Mouse (Mus musculus) heart, embryonic 11.5 days (tissue): ENCODE results near the gene Usp37. TPM values are rescaled to one million over a fixed set of nuclear protein-coding genes. Genes with fewer than 3 reads are reported as not detected.

Experiments
- ATAC-seq: fragments of 200-750 bp; cut with Nextera tagmentation; replicated peaks from 2 replicates; pipeline ENCODE4 v1.8.0; 2017; ENCODE audit warnings: moderate library complexity; ENCODE audit not compliant: insufficient number of reproducible peaks, low FRiP score, low TSS enrichment
- H3K27ac ChIP-seq: fragments of 300-500 bp; sonication (generic); 2 replicates; pipeline ENCODE4 v1.5.1; 2014; ENCODE audit warnings: mild to moderate bottlenecking, low read depth, low read length
- H3K27me3 ChIP-seq: fragments of 300-500 bp; sonication (generic); 2 replicates; pipeline ENCODE4 v1.6.1; 2014; ENCODE audit warnings: mild to moderate bottlenecking, low read length, mixed read lengths; ENCODE audit not compliant: control insufficient read depth, insufficient read depth
- H3K36me3 ChIP-seq: fragments of 300-500 bp; sonication (generic); 2 replicates; pipeline ENCODE4 v1.6.1; 2014; ENCODE audit warnings: mild to moderate bottlenecking, low read length, moderate library complexity, mixed read lengths; ENCODE audit not compliant: control insufficient read depth, insufficient read depth
- H3K4me1 ChIP-seq: fragments of 300-500 bp; sonication (generic); 2 replicates; pipeline ENCODE4 v1.6.1; 2014; ENCODE audit warnings: low read length; ENCODE audit not compliant: control insufficient read depth, insufficient read depth
- H3K4me2 ChIP-seq: fragments of 300-500 bp; sonication (generic); 2 replicates; pipeline ENCODE4 v1.6.1; 2014; ENCODE audit warnings: mild to moderate bottlenecking, moderate library complexity
- H3K4me3 ChIP-seq: fragments of 300-500 bp; sonication (generic); 2 replicates; pipeline ENCODE4 v1.5.1; 2014; ENCODE audit warnings: low read depth, low read length
- H3K9ac ChIP-seq: fragments of 300-500 bp; sonication (generic); 2 replicates; pipeline ENCODE4 v1.6.1; 2014; ENCODE audit warnings: mild to moderate bottlenecking, low read depth, low read length, moderate library complexity
- H3K9me3 ChIP-seq: fragments of 300-500 bp; sonication (generic); replicated peaks from 2 replicates; pipeline ENCODE4 v1.6.1; 2016; ENCODE audit warnings: low read length; ENCODE audit not compliant: control insufficient read depth
- WGBS: fragments of 180-500 bp; shearing (Covaris S2); extraction: QIAGEN DNeasy Blood & Tissue Kit; methylation state at CpG from one replicate; pipeline ENCODE4 v1.1.7; 2014; ENCODE audit not compliant: insufficient replicate concordance; 5-methylcytosine and 5-hydroxymethylcytosine counted together
- polyA plus RNA-seq: library from polyadenylated mRNA; unstranded; fragments of >200 nt; fragmentation: Nextera tagmentation; extraction: Ambion mirVana; gene quantifications from 2 replicates; pipeline ENCODE4 v1.2.1, GENCODE M21; 2014

The Usp37 gene
- polyA plus RNA-seq, 1 experiment from 2014 or later = 24.1 TPM

- H3K27ac ChIP-seq = no peak overlapping the region
- no peak overlapping the region for H3K4me3 ChIP-seq
- no peaks in the 10 kb centered on the region for H3K27me3 ChIP-seq
- no peaks in the 10 kb centered on the region for H3K9me3 ChIP-seq
- H3K9ac ChIP-seq = no peak overlapping the region
- ATAC-seq = no peak
- H3K4me2 ChIP-seq = no peak overlapping the region
- H3K4me1 ChIP-seq = peaks cover 17% of the 10 kb centered on the region
- WGBS = 82% methylated on average over 17 of the region's 17 CpGs
- H3K36me3 ChIP-seq = no peaks in the 10 kb centered on the region
Observed at GRCm38 (mm10) chr1:74418747-74419439, 125.2 kb downstream of the Usp37 start.

DNA sequence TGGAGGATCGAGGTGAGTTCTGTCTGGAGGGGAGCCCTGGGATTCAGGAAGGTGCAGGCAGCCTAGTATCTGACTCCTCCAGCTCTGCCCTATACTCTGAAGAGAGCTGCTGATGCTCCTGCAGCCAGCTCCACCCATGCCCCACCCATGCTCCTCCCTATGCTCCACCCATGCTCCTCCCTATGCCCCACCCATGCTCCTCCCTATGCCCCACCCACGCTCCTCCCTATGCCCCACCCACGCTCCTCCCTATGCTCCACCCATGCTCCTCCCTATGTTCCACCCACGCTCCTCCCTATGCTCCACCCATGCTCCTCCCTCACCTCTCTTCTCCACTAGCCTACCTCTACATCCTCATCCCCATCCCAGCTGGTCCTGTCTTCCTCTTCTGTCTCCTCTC lies 128.9 kb downstream of the Usp37 start:
- Histone ChIP-seq H3K9ac (no peak overlapping the region), H3K4me2 (no peak overlapping the region), H3K36me3 (no peaks in the 10 kb centered on the region), H3K4me3 (no peak overlapping the region), H3K9me3 (no peaks in the 10 kb centered on the region), H3K4me1 (0 out of 2 replicates have a peak, but pooled peaks cover 3% of the 10 kb centered on the region), H3K27me3 (no peaks in the 10 kb centered on the region), H3K27ac (no peak overlapping the region)
- WGBS = 34% methylated on average over 4 of the region's 4 CpGs
- ATAC-seq = peak; percentile 53; the same call in 1 of the 2 replicates

GRCm38 (mm10) chr1:74412711-74413110 lies 131.4 kb downstream of the Usp37 start:
- H3K4me1 ChIP-seq = no peaks in the 10 kb centered on the region
- WGBS = 83% methylated on average over 8 of the region's 8 CpGs

DNA sequence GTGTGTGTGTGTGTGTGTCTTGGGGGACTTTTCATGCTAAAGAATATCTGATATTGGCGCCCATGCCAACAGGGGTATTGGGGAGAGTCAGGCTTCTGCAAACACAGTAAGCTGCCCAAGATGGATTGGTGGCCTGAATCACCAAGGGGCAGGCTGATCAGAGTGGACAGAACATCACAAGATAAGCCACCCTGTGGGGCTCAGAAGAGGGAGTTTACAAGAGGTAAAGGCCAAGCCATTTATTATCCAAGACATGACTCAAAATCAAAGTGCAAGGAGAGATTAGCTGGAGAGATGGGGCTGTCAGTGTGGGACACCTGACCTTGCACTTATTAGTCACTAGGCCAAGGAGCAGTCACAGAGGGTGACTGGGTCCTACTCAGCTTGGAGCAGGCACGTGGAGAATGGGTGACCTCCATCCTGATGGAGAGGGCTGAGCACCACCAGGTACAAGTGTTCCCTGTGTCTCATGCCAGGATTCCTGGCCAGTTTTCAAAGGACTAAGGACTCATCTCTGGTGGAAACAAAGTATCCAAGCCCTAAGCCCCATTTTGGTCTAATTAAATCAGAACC lies 132.2 kb downstream of the Usp37 start:
- H3K27me3 ChIP-seq = no peaks in the 10 kb centered on the region
- no peak overlapping the region for H3K4me2 ChIP-seq
- H3K9ac ChIP-seq = no peak overlapping the region
- H3K4me3 ChIP-seq = no peak overlapping the region
- H3K36me3 ChIP-seq = no peaks in the 10 kb centered on the region
- H3K4me1 ChIP-seq = no peaks in the 10 kb centered on the region
- H3K9me3 ChIP-seq = no peaks in the 10 kb centered on the region
- H3K27ac ChIP-seq = no peak overlapping the region
- ATAC-seq = no peak
- WGBS = 49% methylated on average over 2 of the region's 2 CpGs

More at GRCm38 (mm10) chr1:74412711-74413110, 131.4 kb downstream of the Usp37 start:
- H3K9ac ChIP-seq = no peak overlapping the region
- H3K27me3 ChIP-seq = no peaks in the 10 kb centered on the region
- H3K27ac ChIP-seq = no peak overlapping the region
- H3K36me3 ChIP-seq = no peaks in the 10 kb centered on the region
- no peak overlapping the region for H3K4me3 ChIP-seq
- H3K4me2 ChIP-seq = no peak overlapping the region
- no peak for ATAC-seq
- no peaks in the 10 kb centered on the region for H3K9me3 ChIP-seq

GRCm38 (mm10) chr1:74408589-74409504 lies 135.2 kb downstream of the Usp37 start, which contains the start of gene Vil1:
Gene Vil1, plus strand, starts transcription at chr1:74409376.
- Histone ChIP-seq H3K9ac (no peak within 1 kb of the TSS), H3K4me3 (no peak within 1 kb of the TSS), H3K4me2 (no peak within 1 kb of the TSS), H3K36me3 (no peaks in the 10 kb centered on the region), H3K27me3 (no peaks in the 10 kb centered on the region), H3K27ac (no peak within 1 kb of the TSS), H3K4me1 (no peaks in the 10 kb centered on the region), H3K9me3 (no peaks in the 10 kb centered on the region)
- peak; percentile 42; the same call in 1 of the 2 replicates for ATAC-seq
- 44% methylated on average over 15 of the region's 15 CpGs for WGBS

- H3K4me1 ChIP-seq = no peaks in the 10 kb centered on the region
- no peaks in the 10 kb centered on the region for H3K36me3 ChIP-seq
- H3K9me3 ChIP-seq = no peaks in the 10 kb centered on the region
- WGBS = 77% methylated on average over 4 of the region's 4 CpGs
- no peak for ATAC-seq
- no peak overlapping the region for H3K4me3 ChIP-seq
- H3K9ac ChIP-seq = no peak overlapping the region
- no peaks in the 10 kb centered on the region for H3K27me3 ChIP-seq
- H3K27ac ChIP-seq = no peak overlapping the region
- H3K4me2 ChIP-seq = no peak overlapping the region
Observed at GRCm38 (mm10) chr1:74404206-74404605, 139.9 kb downstream of the Usp37 start.

GRCm38 (mm10) chr1:74401015-74401702 lies 142.9 kb downstream of the Usp37 start:
- Histone ChIP-seq H3K27me3 (no peaks in the 10 kb centered on the region), H3K4me1 (no peaks in the 10 kb centered on the region), H3K9me3 (no peaks in the 10 kb centered on the region), H3K36me3 (no peaks in the 10 kb centered on the region), H3K4me3 (no peak overlapping the region), H3K27ac (no peak overlapping the region), H3K4me2 (peak overlapping the region; percentile 46), H3K9ac (peak overlapping the region; percentile 49; the same call in 1 of the 2 replicates)
- WGBS = 39% methylated on average over 16 of the region's 16 CpGs
- no peak for ATAC-seq

DNA sequence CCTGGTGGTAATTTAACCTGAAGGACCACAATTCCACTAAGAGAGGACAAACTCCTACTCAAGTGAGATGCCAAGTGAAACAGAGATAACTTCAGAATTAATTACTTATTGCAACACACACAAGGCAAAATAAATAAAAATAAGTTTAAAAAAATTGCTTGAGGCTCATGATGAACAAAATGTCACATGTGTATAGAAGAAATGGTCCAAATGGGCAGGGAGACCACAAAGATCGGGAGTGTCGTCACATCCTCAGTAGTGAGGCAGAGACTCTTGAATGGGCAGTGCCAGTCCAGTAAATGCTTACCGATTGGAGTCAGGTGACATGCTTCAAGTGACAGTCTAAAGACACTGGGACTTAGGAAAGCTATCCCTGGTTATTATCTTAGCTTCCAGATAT lies 143.6 kb downstream of the Usp37 start:
- Histone ChIP-seq H3K4me2 (no peak overlapping the region; the same call in 1 of the 2 replicates), H3K9me3 (no peaks in the 10 kb centered on the region), H3K27me3 (no peaks in the 10 kb centered on the region), H3K9ac (no peak overlapping the region), H3K4me1 (no peaks in the 10 kb centered on the region), H3K36me3 (no peaks in the 10 kb centered on the region), H3K27ac (no peak overlapping the region), H3K4me3 (no peak overlapping the region)
- no peak for ATAC-seq
- 83% methylated on average over 3 of the region's 3 CpGs for WGBS
